Mouse (Mus musculus): Measurements from ENCODE around the gene Clstn3.
"Not testable (repeated sequence)": the region's sequence is repeated elsewhere in the genome, so short reads cannot be mapped to it uniquely, and the experiment has no call there.

Clstn3 gene

DNA sequence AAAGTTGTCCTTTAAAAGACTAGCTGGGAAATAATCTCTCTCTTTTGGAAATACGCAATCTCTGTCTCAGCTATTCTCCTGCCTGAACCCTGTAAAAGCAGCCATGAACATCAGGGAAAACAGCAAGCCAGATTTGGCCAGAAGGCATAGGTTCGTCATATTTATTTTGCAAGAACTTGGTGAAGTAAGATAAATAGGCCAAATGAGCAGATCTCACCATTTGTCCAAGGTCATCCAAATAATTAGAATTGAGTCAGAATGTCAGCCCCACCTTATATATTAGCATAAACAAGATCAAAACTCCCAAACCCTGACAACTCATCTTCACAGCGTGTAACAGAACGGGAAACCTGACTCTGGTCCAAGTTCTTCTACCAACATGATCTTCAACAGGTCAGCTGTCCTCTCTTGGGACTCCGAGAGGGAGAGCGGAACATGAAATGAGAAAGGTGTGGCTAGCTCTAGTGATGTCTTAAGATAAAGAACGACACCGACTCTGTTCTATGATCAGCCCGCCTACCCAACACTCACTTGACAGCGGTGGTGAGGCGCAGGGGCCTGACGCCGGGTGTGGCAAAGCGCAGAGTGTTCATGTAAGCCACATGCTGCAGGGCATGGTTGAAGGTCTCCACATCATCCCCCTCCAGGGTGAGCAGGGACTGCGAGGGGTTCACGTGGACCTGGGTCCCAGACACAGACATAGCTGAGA is 15.5 kb downstream of the Clstn3 start:
- DNase-seq (ENCODE audit: low spot score in 2 of 2): no peak

DNA sequence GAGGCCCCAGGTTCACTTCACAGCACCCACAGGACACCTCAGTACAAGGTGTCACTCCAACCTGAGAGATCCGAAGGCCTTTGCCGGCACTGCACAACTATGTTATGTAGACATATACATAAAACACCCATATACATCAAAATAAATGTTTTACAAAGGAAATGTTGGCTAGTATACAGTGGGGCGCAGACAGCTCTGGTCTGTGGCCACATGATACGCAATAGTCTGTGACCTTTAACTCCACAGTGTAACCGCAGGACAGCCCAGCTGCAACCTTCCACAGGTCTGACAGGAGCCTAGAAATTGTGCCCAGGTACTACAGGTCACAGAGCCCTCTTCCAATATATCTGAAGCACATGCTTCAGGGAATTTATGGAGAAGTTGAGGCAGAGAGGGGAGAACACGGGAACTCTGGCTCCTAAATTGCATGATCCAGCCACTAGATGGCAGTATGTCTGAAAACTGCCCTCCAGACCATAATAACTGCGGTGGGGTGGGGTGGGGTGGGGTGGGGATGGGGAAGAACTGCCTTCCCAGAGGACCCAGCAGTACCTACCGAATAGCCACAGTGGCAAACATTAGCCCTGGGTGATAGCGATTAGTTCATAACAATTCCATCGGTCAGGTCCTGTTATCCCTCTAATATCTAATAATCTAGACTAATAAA is 16.3 kb downstream of the Clstn3 start:
- no peak for DNase-seq (ENCODE audit: low spot score in 2 of 2)

DNA sequence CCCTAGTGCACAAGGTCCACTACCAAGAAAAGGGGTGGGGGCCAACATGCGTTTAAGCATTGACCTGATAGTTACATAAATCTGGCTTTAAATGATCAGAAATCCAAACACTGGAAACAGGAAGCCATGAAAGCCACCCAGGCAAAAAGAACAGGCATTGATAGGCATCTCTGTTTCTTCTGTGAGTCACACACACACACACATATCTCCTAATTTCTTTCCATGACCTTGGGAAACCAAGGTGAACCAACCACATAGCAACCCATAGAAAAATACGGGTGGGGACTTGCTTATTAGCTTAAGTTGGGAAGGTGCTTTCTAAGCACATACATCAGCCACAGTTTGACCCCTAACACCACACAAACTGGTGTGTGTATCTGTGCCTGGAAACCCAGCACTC is 17.2 kb downstream of the Clstn3 start:
- DNase-seq (ENCODE audit: low spot score in 2 of 2): no peak

DNA sequence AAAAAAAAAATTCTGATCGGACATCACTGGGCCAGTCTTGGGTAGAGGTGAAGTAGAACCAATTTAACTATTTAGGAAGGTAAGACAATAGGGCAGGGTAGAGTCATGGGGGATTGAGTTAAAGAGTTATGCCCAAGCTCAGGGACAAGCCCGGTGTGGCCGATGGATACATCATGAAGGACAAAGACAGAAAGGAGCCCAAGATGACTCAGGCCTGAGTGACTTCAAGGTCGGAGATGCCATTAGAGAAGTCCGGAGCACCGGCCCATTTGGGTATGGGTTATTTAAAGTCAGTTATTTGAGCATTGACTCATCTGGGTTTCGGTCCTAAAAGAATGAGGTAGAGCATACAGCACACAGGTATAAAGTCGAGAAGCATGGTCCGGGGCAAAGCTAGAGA is 18.1 kb downstream of the Clstn3 start:
- DNase-seq (ENCODE audit: low spot score in 2 of 2): no peak

DNA sequence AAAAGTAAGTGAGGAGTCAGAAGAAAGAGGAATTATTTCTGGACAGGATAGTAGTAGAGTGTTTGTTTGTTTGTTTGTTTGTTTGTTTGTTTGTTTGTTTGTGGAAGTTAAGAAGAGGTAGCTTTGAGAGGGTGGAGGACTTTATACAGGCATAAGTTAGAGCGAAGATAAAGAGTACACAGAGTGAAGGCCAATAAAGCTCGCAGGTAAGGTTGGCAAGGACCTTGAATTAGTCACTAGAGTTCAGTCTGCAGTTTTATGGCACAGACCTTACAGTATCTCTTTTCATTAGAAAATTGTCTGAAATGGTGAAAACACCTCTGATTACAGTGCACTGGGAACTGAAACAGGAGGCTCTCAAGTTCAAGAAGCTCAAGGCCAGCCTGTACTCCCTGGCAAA is 18.6 kb downstream of the Clstn3 start:
- no peak for DNase-seq (ENCODE audit: low spot score in 2 of 2)

DNA sequence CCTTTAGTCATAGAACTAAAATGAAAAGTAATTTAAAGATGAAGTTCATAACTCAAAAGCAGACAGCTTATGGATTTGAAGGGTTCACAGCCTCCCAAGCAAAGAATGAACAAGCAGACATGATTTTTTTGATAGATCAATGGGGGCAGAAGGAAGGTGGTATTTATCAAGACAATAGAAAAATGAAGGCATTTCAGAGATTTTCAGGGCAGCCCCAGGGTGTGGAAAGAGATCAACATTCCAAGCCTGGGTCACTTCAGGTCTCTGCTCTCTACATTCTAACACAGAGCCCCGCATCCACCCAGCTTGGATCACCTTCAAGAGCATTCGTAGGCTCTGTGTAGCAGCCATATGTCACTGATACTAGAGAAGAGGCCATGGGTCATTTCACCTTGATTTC is 21.3 kb downstream of the Clstn3 start:
- no peak for DNase-seq (ENCODE audit: low spot score in 2 of 2)

DNA sequence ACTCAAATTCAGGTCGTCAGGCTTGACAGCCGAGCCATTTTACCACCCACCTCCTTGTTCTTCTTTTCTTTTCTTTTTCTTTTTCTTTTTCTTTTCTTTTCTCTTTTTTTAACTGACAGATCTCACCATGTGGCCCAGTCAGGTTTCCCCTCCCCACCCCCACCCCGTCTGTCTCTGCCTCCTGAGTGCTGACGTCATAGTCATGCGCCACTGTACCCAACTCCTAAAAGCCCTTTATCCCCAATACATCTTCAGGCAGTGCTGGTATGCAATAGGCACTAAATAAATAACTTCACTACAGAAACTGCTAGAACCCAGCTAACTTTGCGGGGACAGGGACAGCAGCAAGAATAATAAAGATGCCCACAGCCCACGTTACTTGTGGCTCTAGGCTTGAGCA is 28.3 kb downstream of the Clstn3 start:
- no peak for DNase-seq (ENCODE audit: low spot score in 2 of 2)

DNA sequence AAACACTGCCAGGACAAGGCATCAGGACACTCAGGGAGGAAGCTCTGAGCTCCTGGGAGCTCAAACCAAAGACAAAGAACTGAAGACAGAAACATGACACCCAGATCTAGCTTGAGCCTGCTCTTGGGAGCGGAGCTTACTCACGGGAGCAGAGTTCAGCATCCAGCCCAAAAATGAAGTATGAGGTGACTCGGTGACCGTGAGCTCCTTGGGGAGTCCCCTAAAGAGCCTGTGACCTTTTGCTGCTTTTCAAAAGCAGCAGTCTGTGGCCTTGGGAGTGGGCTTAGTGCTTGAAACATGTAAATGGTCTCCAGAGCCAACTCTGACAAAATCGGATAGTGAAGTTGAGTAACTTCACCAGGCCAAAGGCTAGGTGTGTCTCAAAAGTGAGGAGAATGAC is 29.4 kb downstream of the Clstn3 start:
- DNase-seq (ENCODE audit: low spot score in 2 of 2): no peak

DNA sequence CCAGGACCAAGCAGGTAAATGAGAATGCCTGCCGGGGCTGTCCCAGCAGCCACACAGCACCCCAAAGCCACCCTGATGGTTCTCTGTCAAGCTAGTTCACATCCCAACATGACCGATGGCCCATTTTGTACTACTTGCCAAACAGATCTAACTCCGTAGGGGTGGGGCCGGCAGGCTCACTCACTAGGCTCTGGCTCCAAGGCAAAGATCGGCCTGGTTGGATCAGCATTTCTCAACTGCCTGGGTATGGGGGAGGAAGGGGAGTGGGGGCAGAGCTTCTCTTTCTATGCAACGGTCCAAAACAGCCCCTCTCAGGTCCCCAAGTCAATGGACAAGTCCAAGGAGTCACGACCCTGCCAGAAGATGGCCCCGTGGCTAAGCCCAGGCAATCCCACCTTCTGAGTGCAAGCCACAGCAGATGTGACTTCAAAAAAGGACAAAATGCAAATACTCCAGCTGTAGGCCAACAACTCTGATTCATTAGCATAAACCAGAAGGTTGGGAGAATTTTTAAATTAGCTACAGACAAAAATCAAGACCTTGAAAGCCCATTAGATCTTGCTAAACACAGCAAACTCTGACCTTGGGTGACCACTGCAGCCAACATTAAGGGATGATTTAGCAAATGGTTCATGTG is 30.8 kb downstream of the Clstn3 start:
- no peak for DNase-seq (ENCODE audit: low spot score in 2 of 2)

DNA sequence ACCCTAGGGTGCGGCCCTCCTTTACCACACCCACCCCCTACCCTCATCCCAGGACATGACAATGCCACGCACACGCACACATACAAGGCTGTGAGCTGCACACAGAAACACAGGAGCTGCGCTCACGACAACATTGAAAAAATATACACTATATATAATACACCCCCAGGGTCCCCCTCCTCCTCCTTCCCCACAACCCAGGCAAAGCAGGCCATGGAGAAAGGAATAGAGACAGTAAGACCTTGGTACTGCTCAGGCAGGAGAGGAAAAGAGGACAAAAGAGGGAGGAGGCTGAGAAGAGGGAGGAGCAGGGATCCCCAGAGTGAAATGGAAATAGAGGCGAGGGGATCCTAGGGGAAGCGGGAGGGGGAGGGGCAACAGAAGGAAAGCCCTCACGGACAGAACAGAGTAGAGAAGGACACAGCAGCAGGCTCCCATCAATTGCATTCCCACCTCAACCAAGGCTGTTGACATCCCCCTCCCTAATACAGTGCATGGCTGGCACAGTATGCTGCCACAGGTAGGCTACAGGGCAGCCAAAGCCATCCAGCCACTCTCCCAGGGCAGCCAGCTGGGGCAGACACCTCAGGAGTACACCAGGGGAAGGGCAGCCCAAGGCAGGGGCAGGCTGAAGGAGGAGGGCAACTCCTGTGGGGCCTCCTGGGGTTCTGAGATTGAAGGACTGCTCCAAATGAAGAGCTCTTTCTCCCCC is 33.7 kb downstream of the Clstn3 start:
- DNase-seq (ENCODE audit: low spot score in 2 of 2): no peak

DNA sequence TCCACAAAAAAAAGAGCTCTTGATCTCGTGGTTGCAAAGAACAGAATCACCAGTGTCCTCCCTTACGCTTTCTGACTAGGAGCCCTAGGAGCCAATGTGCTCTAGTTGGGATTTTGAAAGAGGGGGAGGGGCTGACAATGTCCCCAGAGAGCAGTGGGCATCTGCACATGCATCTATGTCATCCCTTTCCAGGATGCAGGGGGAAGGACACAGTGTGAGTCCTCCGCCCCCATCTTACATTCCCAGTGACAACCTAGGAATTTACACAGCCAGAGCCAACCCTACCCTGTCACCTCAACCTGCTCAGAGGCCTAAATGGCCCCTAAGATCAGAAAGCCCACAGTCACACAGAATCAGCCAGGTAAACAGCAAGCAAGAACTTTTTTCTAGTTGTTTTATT is 34.2 kb downstream of the Clstn3 start:
- no peak for DNase-seq (ENCODE audit: low spot score in 2 of 2)

DNA sequence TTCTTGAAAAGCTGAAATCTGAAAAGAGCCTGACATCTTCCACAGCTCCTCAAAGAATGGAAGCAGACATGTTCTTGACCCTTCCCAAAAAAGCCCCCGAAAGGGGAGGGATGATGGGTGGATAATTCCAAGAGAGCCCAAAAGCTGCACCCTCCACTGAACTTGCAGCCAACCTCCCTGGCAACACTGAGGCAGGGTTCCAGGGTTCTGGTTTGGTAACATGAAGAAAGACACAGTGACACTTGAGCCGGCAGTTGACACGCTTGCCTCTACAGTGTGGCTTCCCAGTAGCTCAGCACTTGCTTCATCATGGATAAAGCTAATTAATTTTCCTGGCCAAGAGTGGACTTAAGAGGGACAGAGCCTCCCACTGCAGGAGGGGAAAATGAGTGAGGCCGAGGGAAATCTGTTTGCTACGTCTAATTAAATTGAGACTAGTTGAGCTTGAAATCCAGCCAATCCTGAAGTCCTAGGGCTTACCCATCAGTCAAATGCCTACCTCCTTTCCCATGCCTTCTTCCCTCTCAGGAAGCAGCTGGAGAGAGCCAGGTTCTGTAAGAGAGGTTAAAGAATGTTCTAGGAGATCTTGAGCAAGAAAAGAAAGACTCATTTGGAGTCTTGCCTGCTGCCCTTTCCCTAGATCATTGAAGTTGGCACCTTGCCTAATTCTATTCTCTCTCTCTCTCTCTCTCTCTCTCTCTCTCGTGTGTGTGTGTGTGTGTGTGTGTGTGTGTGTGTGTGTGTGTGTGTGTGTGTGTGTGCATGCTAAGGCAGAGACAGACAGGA is 36.6 kb downstream of the Clstn3 start:
- no peak for DNase-seq (ENCODE audit: low spot score in 2 of 2)

DNA sequence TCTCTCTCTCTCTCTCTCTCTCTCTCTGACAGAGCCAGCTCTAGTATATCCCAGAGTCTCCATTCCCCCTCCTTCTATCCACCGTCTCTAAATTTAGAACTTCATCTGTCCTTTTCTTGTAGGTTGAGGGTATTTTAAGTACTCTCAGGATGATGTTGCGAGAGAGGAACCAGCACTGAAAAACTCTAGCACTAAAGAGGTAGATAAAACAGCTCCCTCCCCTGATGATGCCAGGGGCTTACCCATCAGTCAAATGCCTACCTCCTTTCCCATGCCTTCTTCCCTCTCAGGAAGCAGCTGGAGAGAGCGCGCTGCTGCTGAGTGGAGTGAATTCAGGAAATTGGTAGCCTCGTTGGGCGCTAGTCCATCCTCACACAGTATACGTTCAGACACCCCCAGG is 37.3 kb downstream of the Clstn3 start:
- no peak for DNase-seq (ENCODE audit: low spot score in 2 of 2)

DNA sequence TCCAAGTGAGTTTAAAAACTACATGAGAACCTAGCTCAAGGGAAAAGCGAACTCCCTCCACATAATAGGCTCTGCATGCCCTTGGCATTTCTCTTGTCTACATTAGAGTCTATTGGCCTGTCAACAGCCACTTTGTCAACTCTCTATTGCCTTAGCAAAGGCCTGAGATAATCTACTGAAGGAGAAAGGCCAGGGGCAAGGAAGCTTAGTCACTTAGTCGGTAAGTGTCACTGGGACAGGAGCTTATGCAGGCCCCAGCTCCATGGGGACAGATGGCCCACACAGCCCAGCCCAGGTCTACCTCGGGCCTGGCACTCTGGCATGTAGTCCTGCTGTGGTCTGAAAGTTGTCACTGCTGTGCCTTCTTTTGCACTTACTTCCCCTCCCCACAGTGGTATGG is 38.0 kb downstream of the Clstn3 start:
- DNase-seq (ENCODE audit: low spot score in 2 of 2): no peak

DNA sequence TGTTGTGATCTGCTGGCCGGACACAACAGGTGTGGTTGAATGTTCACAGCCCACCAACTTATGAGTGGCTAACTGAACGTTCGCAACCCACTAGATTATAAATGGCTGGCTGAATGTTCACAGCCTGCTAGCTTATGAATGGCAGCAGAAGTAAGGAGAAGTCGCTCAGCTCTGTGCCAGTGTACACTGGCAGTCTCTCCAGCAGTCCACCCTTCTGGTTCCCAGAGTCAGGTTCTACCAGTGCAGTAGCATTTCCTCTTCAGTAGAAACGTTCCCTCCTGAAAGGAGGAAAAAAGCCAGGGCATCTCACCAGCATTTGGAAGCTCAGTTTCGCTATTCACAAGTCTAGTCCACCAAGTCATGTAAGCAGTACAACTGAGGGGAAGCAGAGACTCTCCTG is 39.1 kb downstream of the Clstn3 start:
- no peak for DNase-seq (ENCODE audit: low spot score in 2 of 2)

DNA sequence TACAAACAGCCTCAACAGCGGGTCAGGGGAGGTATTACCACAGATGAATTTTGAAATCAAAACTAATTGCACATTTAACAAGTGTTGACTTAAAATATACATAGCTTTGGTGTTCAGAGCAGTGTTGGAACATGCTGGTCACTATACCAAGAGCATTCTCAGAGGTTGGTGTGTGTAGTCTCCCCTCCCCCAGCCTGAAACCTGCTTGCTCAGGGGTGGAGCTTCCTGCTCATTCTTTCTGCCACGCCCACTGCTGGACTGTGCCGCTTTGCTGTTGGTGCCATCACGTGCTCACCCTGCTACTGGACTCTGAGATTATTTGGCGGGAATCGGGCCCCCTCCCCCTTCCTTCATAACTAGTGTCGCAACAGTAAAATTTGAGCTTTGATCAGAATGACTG is 39.6 kb downstream of the Clstn3 start:
- not testable (repeated sequence) for DNase-seq (ENCODE audit: low spot score in 2 of 2)

DNA sequence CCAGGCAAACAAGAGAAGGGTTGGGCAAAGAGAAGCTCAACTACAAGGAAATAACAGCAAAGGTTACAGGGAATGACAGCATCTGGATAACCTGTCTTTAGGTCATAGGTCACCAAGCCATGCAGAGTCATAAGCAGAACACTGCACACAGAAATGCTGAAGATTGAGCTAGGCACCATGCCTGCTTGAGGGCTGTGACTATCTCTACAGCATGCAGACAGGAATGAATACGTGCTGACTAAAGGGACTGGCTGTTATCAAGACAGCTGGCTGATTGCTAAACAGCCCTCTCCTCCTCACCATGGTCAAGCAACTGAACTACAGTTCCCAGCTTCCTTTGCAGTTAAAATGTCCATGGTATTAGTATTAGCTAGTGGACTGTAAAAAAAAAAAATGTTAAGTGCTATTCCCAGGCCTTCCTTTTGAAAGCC is 40.5 kb downstream of the Clstn3 start:
- no peak for DNase-seq (ENCODE audit: low spot score in 2 of 2)

DNA sequence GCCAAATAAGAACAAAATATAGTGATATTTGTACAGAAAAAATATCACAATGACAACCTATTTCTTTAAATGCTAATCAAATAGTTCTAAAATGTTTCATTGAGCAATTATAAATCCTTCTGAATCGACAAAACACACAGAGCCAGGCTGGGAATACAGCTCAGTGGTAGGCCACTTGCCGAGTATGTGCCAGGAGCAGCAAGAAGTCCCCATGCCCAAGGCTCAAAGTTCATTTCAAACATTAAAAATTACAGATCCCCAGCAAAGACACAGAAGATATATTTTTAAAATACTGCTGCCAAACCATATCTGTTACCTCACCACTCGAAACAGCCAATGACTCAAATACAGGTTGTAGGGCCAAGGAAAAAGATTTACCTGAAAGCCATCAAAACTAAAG is 45.9 kb downstream of the Clstn3 start:
- no peak for DNase-seq (ENCODE audit: low spot score in 2 of 2)

DNA sequence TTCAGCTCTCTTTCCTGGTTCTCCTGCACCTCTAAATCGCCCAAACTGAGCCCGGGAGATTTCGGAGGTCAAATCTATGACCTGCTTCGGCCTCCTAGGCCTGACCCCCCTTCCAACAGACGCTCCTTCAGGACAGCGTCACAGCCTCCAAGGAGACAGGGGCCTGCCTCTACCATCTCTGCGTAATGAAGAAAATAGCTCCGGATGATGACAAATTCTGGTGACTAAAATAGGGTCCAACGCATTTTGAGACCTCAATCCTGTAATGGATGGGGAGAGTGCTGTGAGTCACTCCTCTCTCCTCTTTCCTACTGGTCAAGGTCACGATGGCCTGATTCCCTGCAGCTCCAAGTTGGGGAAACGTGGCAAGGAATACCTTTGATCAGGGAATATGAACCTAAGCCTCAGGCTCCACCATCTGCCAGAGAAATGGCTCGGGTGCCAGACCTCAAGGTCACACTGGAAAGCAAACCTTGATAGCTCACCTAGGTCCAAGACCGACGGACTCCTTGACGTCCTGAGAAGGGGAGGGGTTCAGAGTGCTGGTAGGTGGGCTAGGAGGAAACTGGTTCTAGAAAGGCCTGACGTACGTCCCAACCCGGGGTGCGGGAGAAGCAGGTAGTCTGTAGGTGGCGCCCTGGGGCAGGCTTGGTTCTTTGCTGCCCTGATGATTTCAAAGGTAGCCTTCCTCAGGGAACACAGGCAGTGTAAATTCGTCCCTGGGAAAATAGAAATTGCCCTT is 49.1 kb downstream of the Clstn3 start:
- peak; percentile 84 to 88 for DNase-seq (ENCODE audit: low spot score in 2 of 2)

DNA sequence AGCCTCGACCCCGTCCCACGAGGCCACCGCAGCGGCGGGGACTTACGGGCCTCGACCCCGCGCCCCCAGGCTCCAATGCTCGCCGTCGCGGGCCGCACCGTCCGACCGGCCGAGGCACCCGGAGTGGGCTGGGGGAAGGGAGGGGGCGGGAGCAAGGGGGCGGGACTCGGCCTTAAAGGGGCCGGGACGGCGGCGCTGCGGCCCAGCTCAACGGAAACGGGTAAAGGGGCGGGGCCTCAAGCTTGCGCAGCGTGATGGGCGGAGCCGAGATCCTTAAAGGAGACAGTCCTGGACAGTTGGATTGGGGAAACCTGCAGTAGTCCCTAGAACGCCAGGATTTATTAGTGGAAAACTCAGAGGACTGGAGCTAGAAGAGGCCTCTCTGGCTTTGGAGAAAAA is 49.7 kb downstream of the Clstn3 start, which contains the start of gene Pex5:
TSS of gene Pex5 (minus strand) at position 141 of the 399 bp plus-strand sequence.
- peak; percentile 88 to 90 for DNase-seq (ENCODE audit: low spot score in 2 of 2)

Measured in frontal cortex, postnatal 25 days (tissue).